Mouse (Mus musculus) intestine, embryonic 16.5 days (tissue): ENCODE data around the gene B3gat2. TPM values are rescaled to one million over a fixed set of nuclear protein-coding genes. Genes with fewer than 3 reads are reported as not detected.

Source experiments
- ATAC-seq: fragments of 200-750 bp; cut with Nextera tagmentation; 2 replicates; pipeline ENCODE4 v1.8.0; 2017; ENCODE audit warnings: moderate TSS enrichment, moderate library complexity
- H3K27ac ChIP-seq: fragments of 300-500 bp; sonication (generic); 2 replicates; pipeline ENCODE4 v1.5.1; 2014; ENCODE audit warnings: mild to moderate bottlenecking, low read length
- H3K27me3 ChIP-seq: fragments of 300-500 bp; sonication (generic); replicated peaks from 2 replicates; pipeline ENCODE4 v1.6.1; 2014; ENCODE audit warnings: low read length, control low read depth, mixed read lengths; ENCODE audit not compliant: control insufficient read depth, insufficient read depth
- H3K36me3 ChIP-seq: fragments of 300-500 bp; sonication (generic); 2 replicates; pipeline ENCODE4 v1.6.1; 2014; ENCODE audit warnings: low read length, control low read depth; ENCODE audit not compliant: control insufficient read depth, insufficient read depth
- H3K4me1 ChIP-seq: fragments of 300-500 bp; sonication (generic); 2 replicates; pipeline ENCODE4 v1.6.1; 2014; ENCODE audit warnings: low read length, control low read depth, mixed read lengths; ENCODE audit not compliant: control insufficient read depth, insufficient read depth
- H3K4me2 ChIP-seq: fragments of 300-500 bp; sonication (generic); 2 replicates; pipeline ENCODE4 v1.6.1; 2014; ENCODE audit warnings: low read depth, low read length, control low read depth
- H3K4me3 ChIP-seq: fragments of 300-500 bp; sonication (generic); 2 replicates; pipeline ENCODE4 v1.5.1; 2014; ENCODE audit warnings: mild to moderate bottlenecking, low read length
- H3K9ac ChIP-seq: fragments of 300-500 bp; sonication (generic); 2 replicates; pipeline ENCODE4 v1.6.1; 2014; ENCODE audit warnings: low read depth, low read length
- H3K9me3 ChIP-seq: fragments of 300-500 bp; sonication (generic); 2 replicates; pipeline ENCODE4 v1.6.1; 2016; ENCODE audit warnings: low read length, control low read depth; ENCODE audit not compliant: control insufficient read depth
- WGBS: fragments of 180-500 bp; shearing (Covaris S2); extraction: QIAGEN DNeasy Blood & Tissue Kit; methylation state at CpG from one replicate; pipeline ENCODE4 v1.1.7; 2014; 5-methylcytosine and 5-hydroxymethylcytosine counted together
- polyA plus RNA-seq: library from polyadenylated mRNA; unstranded; fragments of >200 nt; fragmentation: Nextera tagmentation; extraction: Ambion mirVana; gene quantifications from 2 replicates; pipeline ENCODE4 v1.2.1, GENCODE M21; 2015

Gene B3gat2
- polyA plus RNA-seq, 1 experiment from 2014 or later: 0.29 TPM

DNA sequence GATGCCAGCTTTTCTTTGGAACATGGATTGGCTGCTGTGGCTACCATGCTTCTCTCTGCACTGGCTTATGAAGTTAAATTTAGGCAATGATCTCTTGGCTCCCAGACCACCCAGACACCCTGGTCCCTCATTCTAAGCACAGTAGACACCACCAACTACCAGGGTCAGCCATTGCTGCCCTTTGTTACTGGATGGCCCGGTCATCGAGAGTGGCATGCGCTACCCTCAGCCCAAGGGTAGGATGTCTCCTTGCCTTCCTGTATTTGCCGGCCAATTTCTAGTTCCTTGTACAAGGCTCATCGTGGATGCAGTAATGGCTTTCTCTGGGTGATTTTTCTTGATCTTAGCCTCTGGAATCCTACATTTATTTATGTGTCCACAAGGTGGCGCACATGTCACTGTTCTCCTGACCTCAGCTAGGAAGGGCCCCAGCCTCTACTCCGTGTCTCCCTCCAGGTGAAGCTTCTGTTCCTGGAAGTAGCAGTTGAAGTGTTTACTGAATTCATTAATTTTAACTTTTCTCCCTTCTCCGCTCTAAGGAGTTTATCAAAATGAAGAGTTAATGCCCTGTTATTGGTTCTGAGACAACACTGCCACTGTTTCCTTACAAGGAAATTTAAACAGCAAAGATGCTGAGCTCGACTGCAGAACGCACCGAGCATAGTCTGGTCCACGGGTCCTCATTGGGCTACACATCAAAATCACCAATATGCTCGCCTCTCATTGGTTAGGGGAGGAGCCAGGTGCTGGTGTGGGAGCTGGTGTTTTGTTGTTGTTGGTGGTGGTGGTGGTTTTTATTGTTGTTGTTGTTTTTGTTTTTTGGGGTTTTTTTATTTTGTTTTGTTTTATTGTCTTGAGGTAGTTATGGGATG, 65.6 kb downstream of the B3gat2 start:
- ATAC-seq: peak; percentile 78
- 36% methylated on average over 13 of the region's 13 CpGs for WGBS
- H3K4me3 ChIP-seq: no peak overlapping the region
- H3K4me1 ChIP-seq: no peaks in the 10 kb centered on the region
- H3K27ac ChIP-seq: no peak overlapping the region
- H3K9ac ChIP-seq: no peak overlapping the region
- no peak overlapping the region for H3K4me2 ChIP-seq
- no peaks in the 10 kb centered on the region for H3K36me3 ChIP-seq
- H3K9me3 ChIP-seq: no peaks in the 10 kb centered on the region
- no peaks in the 10 kb centered on the region for H3K27me3 ChIP-seq

DNA sequence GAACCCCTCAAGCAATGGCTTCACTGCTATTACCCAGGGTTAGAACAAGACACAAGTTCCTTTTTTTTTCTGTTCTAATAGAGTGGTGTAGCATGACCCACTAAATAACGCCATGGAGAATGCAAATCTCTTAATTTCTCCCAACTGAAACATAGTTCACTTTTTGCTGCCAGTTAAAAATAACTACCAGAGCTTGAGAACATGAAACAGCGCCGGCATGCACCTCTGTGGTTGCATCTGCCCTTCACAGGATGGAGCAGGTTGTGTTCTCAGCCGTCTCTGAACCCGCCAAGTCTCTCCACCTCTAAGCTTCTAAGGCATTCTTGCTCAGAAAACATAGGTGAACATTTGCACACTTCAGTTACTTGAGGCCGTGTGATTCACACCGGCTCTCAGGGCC, 72.7 kb downstream of the B3gat2 start:
- Histone ChIP-seq H3K4me1 (no peaks in the 10 kb centered on the region), H3K27ac (no peak overlapping the region), H3K4me2 (no peak overlapping the region), H3K4me3 (no peak overlapping the region), H3K9me3 (no peaks in the 10 kb centered on the region), H3K36me3 (no peaks in the 10 kb centered on the region), H3K27me3 (no peaks in the 10 kb centered on the region), H3K9ac (no peak overlapping the region)
- WGBS: 76% methylated on average over 7 of the region's 7 CpGs
- no peak for ATAC-seq

DNA sequence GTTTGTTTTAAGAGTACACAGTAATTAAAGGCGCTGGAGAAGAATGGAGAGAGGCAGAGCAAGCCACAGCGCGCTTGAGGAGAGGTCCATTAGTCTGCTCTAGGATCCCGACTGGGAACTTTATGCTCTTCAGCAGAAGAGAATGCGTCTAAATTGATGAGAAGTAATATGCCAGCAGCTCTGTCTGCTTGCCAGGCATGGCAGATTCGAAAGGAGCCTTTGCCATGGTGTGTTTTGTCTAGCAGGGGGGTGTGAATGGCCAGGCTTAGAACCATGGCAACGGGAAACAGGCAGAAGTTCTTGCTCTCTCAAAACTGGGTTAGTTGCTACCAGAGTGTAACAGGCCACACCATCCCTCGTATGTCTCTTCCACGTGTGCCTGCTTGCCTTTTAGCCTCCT, 73.3 kb downstream of the B3gat2 start:
- H3K9ac ChIP-seq: no peak overlapping the region
- no peak overlapping the region for H3K4me3 ChIP-seq
- no peaks in the 10 kb centered on the region for H3K27me3 ChIP-seq
- no peaks in the 10 kb centered on the region for H3K9me3 ChIP-seq
- ATAC-seq: no peak
- H3K4me2 ChIP-seq: no peak overlapping the region
- H3K36me3 ChIP-seq: no peaks in the 10 kb centered on the region
- H3K4me1 ChIP-seq: no peaks in the 10 kb centered on the region
- no peak overlapping the region for H3K27ac ChIP-seq
- WGBS: 61% methylated on average over 9 of the region's 9 CpGs

DNA sequence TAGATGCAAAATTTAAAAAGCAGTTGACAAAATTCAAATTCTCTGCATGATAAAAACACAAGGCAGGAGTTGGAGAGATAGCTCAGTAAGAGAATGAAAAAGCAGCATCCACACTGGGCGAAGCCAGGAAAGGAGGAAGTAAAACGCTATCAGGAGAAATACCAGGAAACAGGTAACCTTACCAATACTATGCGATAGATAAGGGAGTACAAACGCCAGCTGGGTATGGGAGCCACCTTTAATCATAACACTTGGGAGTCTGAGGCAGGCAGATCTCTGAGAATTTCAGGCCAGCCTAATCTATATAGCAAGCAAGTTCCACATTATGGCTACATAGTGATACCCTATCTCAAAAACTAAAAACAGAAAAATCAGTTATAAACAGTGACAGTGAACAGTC, 75.1 kb downstream of the B3gat2 start:
- Histone ChIP-seq H3K27ac (no peak overlapping the region), H3K4me2 (no peak overlapping the region), H3K36me3 (no peaks in the 10 kb centered on the region), H3K4me1 (no peaks in the 10 kb centered on the region), H3K9ac (no peak overlapping the region), H3K4me3 (no peak overlapping the region), H3K27me3 (no peaks in the 10 kb centered on the region), H3K9me3 (no peaks in the 10 kb centered on the region)
- ATAC-seq: no peak
- WGBS: 84% methylated on average over 4 of the region's 4 CpGs

DNA sequence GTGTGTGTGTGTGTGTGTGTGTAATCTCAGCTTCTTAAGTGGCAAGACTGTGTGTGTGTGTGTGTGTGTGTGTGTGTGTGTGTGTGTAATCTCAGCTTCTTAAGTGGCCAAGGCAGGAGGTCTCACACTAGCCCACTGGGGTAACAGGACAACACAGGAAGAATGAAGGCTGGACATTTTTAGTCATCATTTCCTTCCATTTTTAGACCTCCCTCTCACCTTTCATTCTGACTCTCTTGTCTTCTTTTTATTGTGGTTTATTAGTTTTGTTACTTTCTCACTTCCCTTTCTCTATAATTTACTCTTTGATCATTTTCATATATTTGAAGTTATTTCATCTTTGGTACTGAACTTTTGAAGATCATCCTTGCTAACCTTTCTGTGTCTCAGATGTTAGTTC, 79.4 kb downstream of the B3gat2 start:
- H3K4me1 ChIP-seq: no peaks in the 10 kb centered on the region
- 0 out of 2 replicates have a peak, but pooled peaks cover 2% of the 10 kb centered on the region for H3K36me3 ChIP-seq

DNA sequence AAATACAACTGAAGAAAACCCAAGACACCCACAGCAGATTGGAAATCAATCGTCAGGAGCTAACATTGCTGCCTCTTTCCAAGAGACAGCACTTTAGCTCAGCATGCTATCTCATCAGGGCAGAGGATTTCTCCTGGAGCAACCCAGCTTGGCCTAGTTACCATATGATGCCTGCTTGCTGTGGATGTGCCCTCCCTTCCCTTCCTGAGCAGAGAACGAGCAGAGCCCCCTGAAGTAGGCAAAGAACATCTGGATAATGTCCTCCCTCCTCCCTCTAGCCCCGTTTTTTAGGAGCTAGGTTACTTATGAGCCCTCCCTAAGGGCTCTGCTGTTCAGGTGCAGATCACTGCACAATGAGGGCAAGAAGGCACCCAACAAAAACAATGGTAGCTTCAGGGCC, 81.1 kb downstream of the B3gat2 start:
- Histone ChIP-seq H3K9me3 (no peaks in the 10 kb centered on the region), H3K4me2 (no peak overlapping the region), H3K4me1 (no peaks in the 10 kb centered on the region), H3K4me3 (no peak overlapping the region), H3K27ac (no peak overlapping the region), H3K9ac (no peak overlapping the region), H3K27me3 (no peaks in the 10 kb centered on the region), H3K36me3 (0 out of 2 replicates have a peak, but pooled peaks cover 6% of the 10 kb centered on the region)
- WGBS: 72% methylated on average over 3 of the region's 3 CpGs
- no peak for ATAC-seq

More for the DNA sequence above, 79.4 kb downstream of the B3gat2 start:
- H3K9ac ChIP-seq: no peak overlapping the region
- H3K4me2 ChIP-seq: no peak overlapping the region
- H3K4me3 ChIP-seq: no peak overlapping the region
- no peaks in the 10 kb centered on the region for H3K9me3 ChIP-seq
- ATAC-seq: no peak
- H3K27me3 ChIP-seq: no peaks in the 10 kb centered on the region
- H3K27ac ChIP-seq: no peak overlapping the region

DNA sequence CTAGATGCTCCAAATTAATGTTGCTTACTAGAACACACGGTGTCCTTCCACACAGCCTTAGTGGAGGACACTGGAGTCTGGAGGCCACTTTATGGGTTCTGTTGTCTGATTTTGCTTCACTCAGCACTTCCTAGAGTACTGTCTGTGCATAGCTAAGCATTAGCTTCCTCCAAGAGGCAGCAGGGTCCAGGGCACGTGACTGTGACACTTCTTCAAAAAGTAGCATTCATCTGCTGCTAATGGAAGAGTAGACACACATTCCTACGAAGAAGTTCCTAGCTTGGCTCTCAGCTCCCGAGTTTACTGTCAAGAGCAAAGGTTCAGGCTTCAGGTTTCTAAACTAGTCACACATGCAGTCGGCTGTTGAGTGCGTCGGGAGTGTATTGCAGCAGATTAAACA, 82.2 kb downstream of the B3gat2 start:
- ATAC-seq: no peak
- Histone ChIP-seq H3K36me3 (0 out of 2 replicates have a peak, but pooled peaks cover 6% of the 10 kb centered on the region), H3K27me3 (no peaks in the 10 kb centered on the region)

DNA sequence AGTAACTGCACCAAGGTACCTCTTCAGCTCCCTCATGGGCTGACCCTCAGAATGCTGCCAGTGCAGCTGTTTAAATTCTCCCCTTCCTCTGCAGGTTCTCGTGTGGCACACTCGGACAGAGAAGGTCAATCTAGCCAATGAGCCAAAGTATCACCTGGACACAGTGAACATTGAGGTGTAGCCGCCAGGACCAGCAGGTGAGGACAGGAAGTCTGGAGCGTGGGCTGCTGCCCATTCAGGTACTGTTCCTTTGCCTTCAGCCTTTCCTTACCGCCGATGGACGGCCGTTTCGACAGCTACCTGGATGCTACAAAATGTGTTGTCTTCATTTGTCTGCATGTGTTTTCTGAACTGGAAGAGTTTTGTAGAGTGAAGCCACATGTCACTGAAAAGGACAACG, 83.5 kb downstream of the B3gat2 start:
- H3K4me1 ChIP-seq: no peaks in the 10 kb centered on the region
- 96% methylated on average over 10 of the region's 10 CpGs for WGBS
- no peaks in the 10 kb centered on the region for H3K27me3 ChIP-seq
- no peak overlapping the region for H3K4me3 ChIP-seq
- H3K9me3 ChIP-seq: no peaks in the 10 kb centered on the region
- H3K36me3 ChIP-seq: 0 out of 2 replicates have a peak, but pooled peaks cover 8% of the 10 kb centered on the region
- no peak for ATAC-seq
- no peak overlapping the region for H3K9ac ChIP-seq
- H3K4me2 ChIP-seq: no peak overlapping the region
- H3K27ac ChIP-seq: no peak overlapping the region

More for the DNA sequence above, 82.2 kb downstream of the B3gat2 start:
- 78% methylated on average over 7 of the region's 7 CpGs for WGBS
- H3K4me2 ChIP-seq: no peak overlapping the region
- H3K9ac ChIP-seq: no peak overlapping the region
- H3K4me3 ChIP-seq: no peak overlapping the region
- H3K9me3 ChIP-seq: no peaks in the 10 kb centered on the region
- H3K4me1 ChIP-seq: no peaks in the 10 kb centered on the region
- no peak overlapping the region for H3K27ac ChIP-seq

DNA sequence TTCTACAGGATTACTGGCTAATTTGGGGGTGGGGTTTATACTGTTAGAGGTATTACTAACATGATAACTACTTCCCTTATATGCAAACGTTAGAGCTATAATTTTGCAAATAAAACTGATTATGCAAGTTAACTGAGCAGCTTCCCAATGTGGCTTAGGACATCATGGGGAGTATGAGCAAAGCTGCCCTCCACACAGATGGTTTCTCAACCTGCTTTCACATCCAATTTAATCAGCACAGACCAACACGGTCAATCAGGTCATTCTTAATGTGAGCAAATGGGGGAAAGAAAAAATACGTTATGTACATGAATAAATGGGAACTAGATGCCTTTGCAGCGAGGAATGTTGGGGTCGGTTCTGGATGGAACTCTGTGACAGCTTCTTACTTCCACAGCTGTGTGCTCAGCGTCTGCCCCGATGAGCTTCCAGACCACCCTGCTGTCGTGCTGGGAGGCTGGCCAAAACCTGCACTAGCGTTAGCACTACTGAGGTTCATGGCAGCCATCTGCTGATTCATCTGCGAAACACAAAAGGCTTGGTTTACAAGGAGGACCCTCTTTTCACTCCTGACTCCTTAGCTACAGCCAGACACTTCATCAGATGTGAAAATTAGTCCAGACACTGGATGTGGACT, 84.6 kb downstream of the B3gat2 start:
- Histone ChIP-seq H3K4me3 (no peak overlapping the region), H3K9me3 (no peaks in the 10 kb centered on the region), H3K4me2 (no peak overlapping the region), H3K36me3 (0 out of 2 replicates have a peak, but pooled peaks cover 8% of the 10 kb centered on the region), H3K27me3 (no peaks in the 10 kb centered on the region), H3K9ac (no peak overlapping the region), H3K27ac (no peak overlapping the region), H3K4me1 (no peaks in the 10 kb centered on the region)
- 55% methylated on average over 10 of the region's 10 CpGs for WGBS
- peak; percentile 71 for ATAC-seq
